Mouse (Mus musculus): ENCODE results near the gene Pum2.

- no peak for TF ChIP-seq CHD2 (IDR thresholded peaks at IDR 0.05; ENCODE audit: low read depth, low read length)
- TF ChIP-seq ZC3H11A (IDR thresholded peaks at IDR 0.05; ENCODE audit: borderline replicate concordance, low read depth, low read length) = no peak
- TF ChIP-seq HCFC1 (IDR thresholded peaks at IDR 0.05; ENCODE audit: borderline replicate concordance, insufficient read depth, low read length) = no peak
- no peak for TF ChIP-seq MAFK (IDR thresholded peaks at IDR 0.05; ENCODE audit: insufficient read depth, low read depth, low read length)
- TF ChIP-seq ZNF384 (IDR thresholded peaks at IDR 0.05; ENCODE audit: low read depth, low read length) = no peak
Measured at GRCm38 (mm10) chr12:8759115-8759514, 85.2 kb downstream of the Pum2 start.

All from ES-E14 (cell line).